Mouse (Mus musculus) heart, adult 10 weeks (tissue): ENCODE data around the gene Olfr517. TPM values are rescaled to one million over a fixed set of nuclear protein-coding genes. Genes with fewer than 3 reads are reported as not detected.

Experiments
- polyA plus RNA-seq: library from polyadenylated mRNA; stranded (reverse); fragments of 350-450 nt; fragmentation: Illumina TruSeq; extraction: RNeasy Lipid Tissue Mini Kit (QIAGEN cat#74804); gene quantifications from one replicate; pipeline ENCODE4 v1.2.3, GENCODE M21; 2014; ENCODE audit warnings: low read depth, low replicate concordance

The Olfr517 gene
- polyA plus RNA-seq = not detected

GRCm38 (mm10) chr7:108872279-108872678, at the start of gene Olfr517:
Gene Olfr517 (minus strand): TSS chr7:108872379.

GRCm38 (mm10) chr7:108894320-108894719, 22.1 kb upstream of the Olfr517 start, which contains the start of gene Olfr519:
Gene Olfr519 (minus strand): TSS chr7:108894420.

GRCm38 (mm10) chr7:108884906-108885305, 12.7 kb upstream of the Olfr517 start, which contains the start of gene Olfr518:
Gene Olfr518 (minus strand): TSS chr7:108885006.

GRCm38 (mm10) chr7:108850429-108850828, 21.8 kb downstream of the Olfr517 start, which contains the start of gene Olfr516:
Gene Olfr516 (minus strand): TSS chr7:108850529.

GRCm38 (mm10) chr7:108825897-108826296, 46.3 kb downstream of the Olfr517 start, which contains the start of gene Olfr514:
Gene Olfr514 (minus strand): TSS chr7:108825997.

Other genes with a start within 250 kb of the Olfr517 start
- not detected for gene Olfr508, start 242.4 kb downstream of the Olfr517 start, polyA plus RNA-seq
- not detected for gene Olfr509, start 220.5 kb downstream of the Olfr517 start, polyA plus RNA-seq
- not detected for gene Olfr510, start 206.0 kb downstream of the Olfr517 start, polyA plus RNA-seq
- not detected for gene Olfr512, start 159.1 kb downstream of the Olfr517 start, polyA plus RNA-seq
- not detected for gene Olfr513, start 121.4 kb downstream of the Olfr517 start, polyA plus RNA-seq
- not detected for gene Olfr514, start 46.4 kb downstream of the Olfr517 start, polyA plus RNA-seq
- not detected for gene Olfr516, start 21.9 kb downstream of the Olfr517 start, polyA plus RNA-seq
- gene Olfr518, start 12.6 kb upstream of the Olfr517 start, polyA plus RNA-seq = not detected
- not detected for gene Olfr519, start 22.0 kb upstream of the Olfr517 start, polyA plus RNA-seq
- 18.9 TPM for gene Nlrp10, start 57.8 kb upstream of the Olfr517 start, polyA plus RNA-seq
- gene Eif3f, start 62.0 kb upstream of the Olfr517 start, polyA plus RNA-seq = 84.8 TPM
- 0.52 TPM for gene Tub, start 78.0 kb upstream of the Olfr517 start, polyA plus RNA-seq
- gene Ric3, start 211.0 kb upstream of the Olfr517 start, polyA plus RNA-seq = 1.6 TPM